Mouse (Mus musculus) thymus, adult 18-20 months (tissue): ENCODE results near the gene Tmem129.

Experiments
- DNase-seq, 2 experiments: peaks; one replicate each; pipeline ENCODE4 v3.0.0; 2022; ENCODE audit warnings: mixed read lengths in 2 of 2

The Tmem129 gene

GRCm38 (mm10) chr5:33657787-33658663, at the start of gene Tmem129, which contains the start of gene Tacc3:
Tmem129 (minus strand) TSS chr5:33658416.
Tacc3 (plus strand) TSS chr5:33658128.
- DNase-seq, result peak; percentile 98

- DNase-seq, result no peak
These were observed 48.9 kb upstream of the Tmem129 start for GRCm38 (mm10) chr5:33707163-33707562.

- no peak for DNase-seq
These were observed 48.1 kb upstream of the Tmem129 start for GRCm38 (mm10) chr5:33706350-33706629.

- no peak for DNase-seq
These were observed 47.6 kb upstream of the Tmem129 start for GRCm38 (mm10) chr5:33705612-33706349.

- DNase-seq, result no peak
These were observed 46.9 kb upstream of the Tmem129 start for GRCm38 (mm10) chr5:33704945-33705611.

- DNase-seq, result no peak
These were observed 45.8 kb upstream of the Tmem129 start for GRCm38 (mm10) chr5:33703999-33704398.

- no peak for DNase-seq
These were observed 43.6 kb upstream of the Tmem129 start for GRCm38 (mm10) chr5:33701832-33702231.

- no peak for DNase-seq
These were observed 41.8 kb upstream of the Tmem129 start for GRCm38 (mm10) chr5:33700010-33700409.

GRCm38 (mm10) chr5:33698669-33699068, 40.5 kb upstream of the Tmem129 start:
- DNase-seq, result no peak

GRCm38 (mm10) chr5:33697947-33698512, 39.8 kb upstream of the Tmem129 start:
- no peak for DNase-seq

- DNase-seq, result no peak
These were observed 39.3 kb upstream of the Tmem129 start for GRCm38 (mm10) chr5:33697534-33697933.

- no peak for DNase-seq
These were observed 38.2 kb upstream of the Tmem129 start for GRCm38 (mm10) chr5:33696430-33696829.

- no peak for DNase-seq
These were observed 37.5 kb upstream of the Tmem129 start for GRCm38 (mm10) chr5:33695718-33696121.

GRCm38 (mm10) chr5:33694848-33695717, 36.9 kb upstream of the Tmem129 start:
- no peak for DNase-seq

GRCm38 (mm10) chr5:33694461-33694847, 36.2 kb upstream of the Tmem129 start:
- no peak for DNase-seq

- no peak for DNase-seq
These were observed 34.2 kb upstream of the Tmem129 start for GRCm38 (mm10) chr5:33692393-33692792.

GRCm38 (mm10) chr5:33689852-33690645, 31.8 kb upstream of the Tmem129 start:
- DNase-seq, result no peak

- no peak for DNase-seq
These were observed 31.1 kb upstream of the Tmem129 start for GRCm38 (mm10) chr5:33689221-33689844.

- no peak for DNase-seq
These were observed 30.3 kb upstream of the Tmem129 start for GRCm38 (mm10) chr5:33688278-33689220.

GRCm38 (mm10) chr5:33687142-33687541, 28.9 kb upstream of the Tmem129 start:
- DNase-seq, result no peak
